Mouse (Mus musculus): ENCODE data around the gene Pik3r1. TPM values are rescaled to one million over a fixed set of nuclear protein-coding genes. Genes with fewer than 3 reads are reported as not detected.

Gene Pik3r1
- total and polyA plus RNA-seq, 2 experiments = 12.2 to 38.4 TPM

GRCm38 (mm10) chr13:101728300-101728699 is 39.7 kb downstream of the Pik3r1 start:
- TF ChIP-seq POLR2A (IDR thresholded peaks at IDR 0.05; ENCODE audit: extremely low read depth, insufficient read depth, low read length) = no peak
- no peak for TF ChIP-seq CTCF (IDR thresholded peaks at IDR 0.05; ENCODE audit: low read depth, low read length)
- DNase-seq (ENCODE audit: extremely low read depth, low read depth, low spot score) = peak; percentile 77
- H3K4me1 ChIP-seq (ENCODE audit: control insufficient read depth, insufficient read depth, low read length) = peaks cover 34% of the 10 kb centered on the region
- H3K27ac ChIP-seq (replicated peaks; ENCODE audit: insufficient read depth, low read depth, low read length) = peak overlapping the region; percentile 13; the same call in 1 of the 2 replicates
- 25% methylated on average over 3 of the region's 3 CpGs for WGBS
- H3K36me3 ChIP-seq (ENCODE audit: control insufficient read depth, insufficient read depth, low read length) = no peaks in the 10 kb centered on the region
- no peak overlapping the region for H3K4me3 ChIP-seq (ENCODE audit: insufficient read depth, low read depth, low read length)
- no peaks in the 10 kb centered on the region for H3K27me3 ChIP-seq (ENCODE audit: control insufficient read depth, insufficient read depth, low read length)
- no peak overlapping the region for H3K9ac ChIP-seq (ENCODE audit: low read depth, low read length)
- H3K79me2 ChIP-seq (ENCODE audit: control insufficient read depth, insufficient read depth, low read length) = peaks cover 43% of the 10 kb centered on the region

- WGBS = 68% methylated on average over 5 of the region's 5 CpGs
- Histone ChIP-seq H3K27ac (replicated peaks; ENCODE audit: insufficient read depth, low read depth, low read length) (no peak overlapping the region), H3K36me3 (ENCODE audit: control insufficient read depth, insufficient read depth, low read length) (no peaks in the 10 kb centered on the region), H3K4me1 (ENCODE audit: control insufficient read depth, insufficient read depth, low read length) (peaks cover 37% of the 10 kb centered on the region), H3K9ac (ENCODE audit: low read depth, low read length) (no peak overlapping the region), H3K4me3 (ENCODE audit: insufficient read depth, low read depth, low read length) (no peak overlapping the region), H3K27me3 (ENCODE audit: control insufficient read depth, insufficient read depth, low read length) (no peaks in the 10 kb centered on the region), H3K79me2 (ENCODE audit: control insufficient read depth, insufficient read depth, low read length) (peaks cover 38% of the 10 kb centered on the region)
- DNase-seq (ENCODE audit: extremely low read depth, low read depth, low spot score) = no peak
- TF ChIP-seq POLR2A (IDR thresholded peaks at IDR 0.05; ENCODE audit: extremely low read depth, insufficient read depth, low read length) = no peak
- no peak for TF ChIP-seq CTCF (IDR thresholded peaks at IDR 0.05; ENCODE audit: low read depth, low read length)
Observed at GRCm38 (mm10) chr13:101727837-101728236, 40.2 kb downstream of the Pik3r1 start.

GRCm38 (mm10) chr13:101726922-101727321 is 41.1 kb downstream of the Pik3r1 start:
- H3K4me3 ChIP-seq (ENCODE audit: insufficient read depth, low read depth, low read length) = no peak overlapping the region
- no peak overlapping the region for H3K9ac ChIP-seq (ENCODE audit: low read depth, low read length)
- peaks cover 45% of the 10 kb centered on the region for H3K4me1 ChIP-seq (ENCODE audit: control insufficient read depth, insufficient read depth, low read length)
- peaks cover 34% of the 10 kb centered on the region; the same call in 1 of the 2 replicates for H3K79me2 ChIP-seq (ENCODE audit: control insufficient read depth, insufficient read depth, low read length)
- WGBS = 62% methylated on average over 3 of the region's 3 CpGs
- TF ChIP-seq CTCF (IDR thresholded peaks at IDR 0.05; ENCODE audit: low read depth, low read length) (no peak), POLR2A (IDR thresholded peaks at IDR 0.05; ENCODE audit: extremely low read depth, insufficient read depth, low read length) (no peak)
- no peak overlapping the region; the same call in 1 of the 2 replicates for H3K27ac ChIP-seq (replicated peaks; ENCODE audit: insufficient read depth, low read depth, low read length)
- no peaks in the 10 kb centered on the region for H3K27me3 ChIP-seq (ENCODE audit: control insufficient read depth, insufficient read depth, low read length)
- no peaks in the 10 kb centered on the region for H3K36me3 ChIP-seq (ENCODE audit: control insufficient read depth, insufficient read depth, low read length)
- DNase-seq (ENCODE audit: extremely low read depth, low read depth, low spot score) = no peak

GRCm38 (mm10) chr13:101721901-101722595 is 46.0 kb downstream of the Pik3r1 start:
- Histone ChIP-seq H3K27ac (replicated peaks; ENCODE audit: insufficient read depth, low read depth, low read length) (peak overlapping the region; percentile 27), H3K4me3 (ENCODE audit: insufficient read depth, low read depth, low read length) (no peak overlapping the region), H3K79me2 (ENCODE audit: control insufficient read depth, insufficient read depth, low read length) (peaks cover 28% of the 10 kb centered on the region; the same call in 1 of the 2 replicates), H3K9ac (ENCODE audit: low read depth, low read length) (no peak overlapping the region), H3K36me3 (ENCODE audit: control insufficient read depth, insufficient read depth, low read length) (no peaks in the 10 kb centered on the region), H3K27me3 (ENCODE audit: control insufficient read depth, insufficient read depth, low read length) (no peaks in the 10 kb centered on the region), H3K4me1 (ENCODE audit: control insufficient read depth, insufficient read depth, low read length) (peaks cover 53% of the 10 kb centered on the region)
- 49% methylated on average over 9 of the region's 9 CpGs for WGBS
- peak; percentile 66 for DNase-seq (ENCODE audit: extremely low read depth, low read depth, low spot score)
- TF ChIP-seq CTCF (IDR thresholded peaks at IDR 0.05; ENCODE audit: low read depth, low read length) (no peak), POLR2A (IDR thresholded peaks at IDR 0.05; ENCODE audit: extremely low read depth, insufficient read depth, low read length) (no peak)

GRCm38 (mm10) chr13:101721154-101721553 is 46.9 kb downstream of the Pik3r1 start:
- Histone ChIP-seq H3K27me3 (ENCODE audit: control insufficient read depth, insufficient read depth, low read length) (no peaks in the 10 kb centered on the region), H3K27ac (replicated peaks; ENCODE audit: insufficient read depth, low read depth, low read length) (no peak overlapping the region), H3K4me1 (ENCODE audit: control insufficient read depth, insufficient read depth, low read length) (peaks cover 53% of the 10 kb centered on the region), H3K4me3 (ENCODE audit: insufficient read depth, low read depth, low read length) (no peak overlapping the region), H3K9ac (ENCODE audit: low read depth, low read length) (no peak overlapping the region), H3K79me2 (ENCODE audit: control insufficient read depth, insufficient read depth, low read length) (peaks cover 31% of the 10 kb centered on the region; the same call in 1 of the 2 replicates), H3K36me3 (ENCODE audit: control insufficient read depth, insufficient read depth, low read length) (no peaks in the 10 kb centered on the region)
- TF ChIP-seq CTCF (IDR thresholded peaks at IDR 0.05; ENCODE audit: low read depth, low read length) = no peak
- no peak for TF ChIP-seq POLR2A (IDR thresholded peaks at IDR 0.05; ENCODE audit: extremely low read depth, insufficient read depth, low read length)
- no peak for DNase-seq (ENCODE audit: extremely low read depth, low read depth, low spot score)
- 57% methylated on average over 2 of the region's 2 CpGs for WGBS

Data from liver, adult 2 months (tissue).